Mouse (Mus musculus): ENCODE results near the gene Fam110c. TPM values are rescaled to one million over a fixed set of nuclear protein-coding genes. Genes with fewer than 3 reads are reported as not detected.
"Not testable (repeated sequence)": the region's sequence is repeated elsewhere in the genome, so short reads cannot be mapped to it uniquely, and the experiment has no call there.

Gene Fam110c
- polyA plus RNA-seq (2014; fragmentation: Nextera tagmentation; extraction: Ambion mirVana) = 0.08 and 0.17 TPM in 2 replicates

DNA sequence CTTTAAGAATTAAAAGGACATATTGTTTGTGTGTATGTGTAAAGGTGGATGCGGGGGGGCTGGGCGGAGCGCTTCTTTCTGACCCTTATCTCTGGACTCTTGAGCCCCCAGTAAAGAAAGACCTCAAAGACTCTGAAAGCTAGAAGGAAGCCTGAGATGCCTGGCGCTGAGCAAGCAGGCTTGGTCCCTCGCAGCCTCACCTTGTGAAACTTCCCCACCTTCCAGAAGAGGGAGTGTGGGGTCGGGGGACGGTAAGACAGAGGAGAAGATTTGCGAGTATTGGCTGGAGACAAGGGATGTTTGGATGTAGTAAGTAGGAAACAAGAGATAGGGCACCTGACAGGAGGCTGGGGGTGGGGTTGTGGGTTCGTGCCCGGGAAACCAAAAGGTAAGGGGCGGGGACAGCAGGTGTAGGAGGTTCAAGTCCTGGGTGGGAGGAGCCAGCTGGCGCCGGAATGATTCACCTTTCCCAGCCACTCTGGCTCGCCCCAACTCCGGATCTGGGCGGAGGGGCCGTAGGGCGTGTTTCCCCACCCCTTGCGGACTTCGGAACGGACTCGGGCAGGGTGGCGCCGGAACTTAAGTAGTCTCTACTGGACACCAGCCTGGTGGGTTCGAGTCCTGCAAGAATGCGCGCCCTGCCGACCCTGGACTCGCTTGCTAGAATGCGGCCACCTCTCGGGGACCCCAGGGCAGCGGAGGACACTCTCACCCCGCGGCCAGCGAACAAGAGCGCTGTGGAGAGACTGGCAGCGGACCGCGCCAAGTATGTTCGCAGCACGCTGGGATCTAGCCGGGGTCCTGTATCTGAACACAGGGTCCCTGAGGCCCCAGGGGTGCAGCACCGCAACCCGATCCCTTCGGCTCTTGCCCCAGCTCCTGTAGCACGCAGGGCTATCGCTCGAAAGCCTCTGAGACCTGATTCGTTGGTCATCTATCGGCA, at the start of gene Fam110c:
TSS of gene Fam110c (plus strand) at position 450 of the 943 bp plus-strand sequence.
- Histone ChIP-seq H3K4me3 (ENCODE audit: low read depth, low read length) (peak within 1 kb of the TSS; percentile 47), H3K9me3 (ENCODE audit: control insufficient read depth, low read length) (no peaks in the 10 kb centered on the region), H3K4me1 (replicated peaks; ENCODE audit: control insufficient read depth, insufficient read depth, low read length) (0 out of 2 replicates have a peak, but pooled peaks cover 2% of the 10 kb centered on the region), H3K4me2 (replicated peaks; ENCODE audit: low read depth, low read length) (peak within 1 kb of the TSS; percentile 94), H3K36me3 (ENCODE audit: control insufficient read depth, insufficient read depth, low read length) (no peaks in the 10 kb centered on the region), H3K9ac (ENCODE audit: low read depth, low read length) (peak within 1 kb of the TSS; percentile 33; the same call in 1 of the 2 replicates), H3K27ac (ENCODE audit: low read depth, low read length) (no peak within 1 kb of the TSS), H3K27me3 (ENCODE audit: control insufficient read depth, insufficient read depth, low read length) (peaks cover 23% of the 10 kb centered on the region)
- peak; percentile 54 for ATAC-seq (ENCODE audit: low FRiP score)
- DNase-seq (ENCODE audit: low spot score) = peak; percentile 62
- 1% methylated on average over 50 of the region's 50 CpGs for WGBS

DNA sequence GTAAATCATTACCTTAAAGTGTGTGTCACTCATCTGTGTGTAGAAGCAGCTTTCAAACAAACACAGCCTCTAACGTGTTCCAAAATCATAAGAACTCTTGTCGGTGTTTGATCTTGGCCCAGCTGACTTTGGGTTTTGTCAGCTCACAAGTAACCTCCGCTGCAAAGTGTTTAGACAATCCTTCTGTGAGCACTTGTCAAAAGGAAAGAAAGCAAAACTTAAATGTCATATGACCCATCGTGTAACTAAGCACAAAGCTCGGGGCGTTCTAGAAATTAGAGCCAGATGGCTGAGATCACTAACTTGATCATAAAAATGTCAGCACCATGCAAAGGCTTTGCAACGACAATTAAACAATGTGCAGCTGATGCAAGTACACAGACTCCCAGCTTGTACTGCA, 47.2 kb upstream of the Fam110c start:
- ATAC-seq (ENCODE audit: low FRiP score) (no peak), DNase-seq (ENCODE audit: low spot score) (peak; percentile 5)
- no peaks in the 10 kb centered on the region for H3K4me1 ChIP-seq (replicated peaks; ENCODE audit: control insufficient read depth, insufficient read depth, low read length)
- no peak overlapping the region for H3K4me3 ChIP-seq (ENCODE audit: low read depth, low read length)
- WGBS = 68% methylated on average over 7 of the region's 7 CpGs
- H3K9me3 ChIP-seq (ENCODE audit: control insufficient read depth, low read length) = no peaks in the 10 kb centered on the region
- H3K9ac ChIP-seq (ENCODE audit: low read depth, low read length) = no peak overlapping the region
- no peaks in the 10 kb centered on the region for H3K36me3 ChIP-seq (ENCODE audit: control insufficient read depth, insufficient read depth, low read length)
- no peak overlapping the region for H3K27ac ChIP-seq (ENCODE audit: low read depth, low read length)
- H3K27me3 ChIP-seq (ENCODE audit: control insufficient read depth, insufficient read depth, low read length) = no peaks in the 10 kb centered on the region
- H3K4me2 ChIP-seq (replicated peaks; ENCODE audit: low read depth, low read length) = no peak overlapping the region

DNA sequence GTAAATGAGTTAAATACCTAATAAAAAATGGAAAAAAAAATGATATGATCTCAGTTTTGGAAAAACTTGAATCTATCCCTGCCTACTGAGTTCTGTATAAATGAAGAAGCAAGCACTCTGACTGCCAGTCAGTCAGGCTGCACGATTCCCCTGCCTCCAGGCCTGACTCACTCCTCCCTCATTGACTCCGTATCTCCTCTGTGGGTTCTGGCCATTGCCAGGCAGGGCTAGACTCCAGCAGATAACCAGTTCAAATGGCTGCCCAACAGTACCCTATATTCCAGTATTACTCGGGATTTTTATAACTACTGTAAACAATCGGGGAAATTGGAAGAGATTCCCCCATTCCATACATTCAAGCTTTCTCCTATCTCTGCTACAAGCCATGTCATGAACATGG, 21.6 kb upstream of the Fam110c start:
- no peak for ATAC-seq (ENCODE audit: low FRiP score)
- H3K4me2 ChIP-seq (replicated peaks; ENCODE audit: low read depth, low read length) = no peak overlapping the region
- 84% methylated on average over 4 of the region's 4 CpGs for WGBS
- H3K4me3 ChIP-seq (ENCODE audit: low read depth, low read length) = no peak overlapping the region
- no peaks in the 10 kb centered on the region for H3K9me3 ChIP-seq (ENCODE audit: control insufficient read depth, low read length)
- H3K4me1 ChIP-seq (replicated peaks; ENCODE audit: control insufficient read depth, insufficient read depth, low read length) = no peaks in the 10 kb centered on the region
- H3K9ac ChIP-seq (ENCODE audit: low read depth, low read length) = no peak overlapping the region
- H3K36me3 ChIP-seq (ENCODE audit: control insufficient read depth, insufficient read depth, low read length) = no peaks in the 10 kb centered on the region
- H3K27ac ChIP-seq (ENCODE audit: low read depth, low read length) = no peak overlapping the region
- DNase-seq (ENCODE audit: low spot score) = no peak
- H3K27me3 ChIP-seq (ENCODE audit: control insufficient read depth, insufficient read depth, low read length) = no peaks in the 10 kb centered on the region

DNA sequence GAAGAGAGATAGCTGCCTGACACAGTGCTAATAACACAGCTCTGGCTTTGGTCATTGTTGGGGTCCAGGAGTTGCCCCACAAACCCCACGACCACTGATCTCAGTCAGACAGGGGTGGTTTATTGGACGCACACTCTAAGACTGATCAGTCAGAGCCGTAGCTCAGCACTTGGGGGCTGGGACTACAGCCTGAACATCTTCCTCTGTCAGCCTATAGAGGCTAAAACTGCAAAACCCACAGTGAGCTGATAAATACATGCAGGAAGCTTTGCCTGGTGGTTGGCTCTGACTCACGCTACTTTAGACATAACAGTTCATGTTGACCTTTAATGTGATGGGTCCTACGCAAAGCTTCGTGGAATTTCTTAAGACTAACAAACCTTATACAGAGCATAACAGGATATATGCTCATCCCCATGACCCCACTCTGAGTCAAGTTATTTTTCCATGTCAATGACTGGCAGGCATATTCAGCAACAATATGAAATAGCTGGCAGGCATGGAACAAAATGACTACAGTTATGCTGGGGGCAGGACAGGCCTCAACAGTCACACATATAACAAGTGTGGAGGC, 17.3 kb upstream of the Fam110c start:
- H3K27ac ChIP-seq (ENCODE audit: low read depth, low read length) = no peak overlapping the region
- no peaks in the 10 kb centered on the region for H3K4me1 ChIP-seq (replicated peaks; ENCODE audit: control insufficient read depth, insufficient read depth, low read length)
- H3K27me3 ChIP-seq (ENCODE audit: control insufficient read depth, insufficient read depth, low read length) = no peaks in the 10 kb centered on the region
- DNase-seq (ENCODE audit: low spot score) (no peak), ATAC-seq (ENCODE audit: low FRiP score) (no peak)
- WGBS = 84% methylated on average over 6 of the region's 6 CpGs
- no peak overlapping the region for H3K4me2 ChIP-seq (replicated peaks; ENCODE audit: low read depth, low read length)
- H3K9ac ChIP-seq (ENCODE audit: low read depth, low read length) = no peak overlapping the region
- H3K9me3 ChIP-seq (ENCODE audit: control insufficient read depth, low read length) = no peaks in the 10 kb centered on the region
- H3K36me3 ChIP-seq (ENCODE audit: control insufficient read depth, insufficient read depth, low read length) = no peaks in the 10 kb centered on the region
- H3K4me3 ChIP-seq (ENCODE audit: low read depth, low read length) = no peak overlapping the region

DNA sequence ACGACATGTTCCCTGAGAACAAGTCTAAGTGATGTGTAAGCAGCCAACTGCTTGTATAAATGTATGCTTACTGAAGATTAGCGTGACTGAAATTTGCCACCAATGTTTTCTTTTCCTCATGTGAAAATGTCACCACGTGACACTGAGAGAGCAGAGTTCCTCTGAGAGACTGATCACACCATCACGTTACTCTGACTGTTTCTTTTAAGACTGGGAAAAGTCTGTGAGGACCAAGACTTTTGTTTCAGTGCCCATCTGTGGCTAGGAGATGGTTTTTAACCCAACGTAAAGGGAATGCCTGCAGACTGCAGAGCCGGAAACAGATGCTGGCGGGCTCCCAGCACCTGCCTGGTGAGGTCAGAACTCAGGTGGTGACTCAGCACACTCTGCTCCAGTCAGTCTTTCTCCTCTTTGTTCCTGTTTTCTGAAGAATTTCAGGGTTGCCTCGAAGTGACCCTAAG, 14.2 kb upstream of the Fam110c start:
- Histone ChIP-seq H3K27me3 (ENCODE audit: control insufficient read depth, insufficient read depth, low read length) (no peaks in the 10 kb centered on the region), H3K4me3 (ENCODE audit: low read depth, low read length) (no peak overlapping the region), H3K27ac (ENCODE audit: low read depth, low read length) (no peak overlapping the region), H3K4me1 (replicated peaks; ENCODE audit: control insufficient read depth, insufficient read depth, low read length) (no peaks in the 10 kb centered on the region), H3K9ac (ENCODE audit: low read depth, low read length) (no peak overlapping the region), H3K36me3 (ENCODE audit: control insufficient read depth, insufficient read depth, low read length) (no peaks in the 10 kb centered on the region), H3K4me2 (replicated peaks; ENCODE audit: low read depth, low read length) (no peak overlapping the region), H3K9me3 (ENCODE audit: control insufficient read depth, low read length) (no peaks in the 10 kb centered on the region)
- WGBS = 62% methylated on average over 8 of the region's 8 CpGs
- ATAC-seq (ENCODE audit: low FRiP score) (no peak), DNase-seq (ENCODE audit: low spot score) (no peak)

DNA sequence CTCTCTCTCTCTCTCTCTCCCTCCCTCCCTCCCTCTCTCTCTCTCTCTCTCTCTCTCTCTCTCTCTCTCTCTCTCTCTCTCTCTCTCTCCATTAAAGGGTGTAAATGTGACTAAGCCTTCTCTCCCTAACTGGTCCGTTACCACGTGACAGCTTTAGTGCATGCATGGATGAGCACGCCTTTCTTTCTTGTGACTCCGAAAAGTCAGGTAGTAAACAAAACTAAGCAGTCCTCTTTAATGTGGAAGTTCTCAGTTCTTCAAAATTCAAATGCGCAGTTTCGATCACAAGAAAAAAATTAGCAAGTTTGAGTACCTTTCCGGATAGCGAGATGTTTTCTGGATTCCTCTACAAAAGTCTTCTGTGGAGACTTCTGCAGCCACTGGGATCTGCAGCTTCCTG, 13.4 kb upstream of the Fam110c start:
- H3K9me3 ChIP-seq (ENCODE audit: control insufficient read depth, low read length) = no peaks in the 10 kb centered on the region
- ATAC-seq (ENCODE audit: low FRiP score) = no peak
- no peak overlapping the region for H3K27ac ChIP-seq (ENCODE audit: low read depth, low read length)
- WGBS = 56% methylated on average over 8 of the region's 8 CpGs
- H3K9ac ChIP-seq (ENCODE audit: low read depth, low read length) = no peak overlapping the region
- no peak overlapping the region for H3K4me3 ChIP-seq (ENCODE audit: low read depth, low read length)
- H3K36me3 ChIP-seq (ENCODE audit: control insufficient read depth, insufficient read depth, low read length) = no peaks in the 10 kb centered on the region
- H3K4me2 ChIP-seq (replicated peaks; ENCODE audit: low read depth, low read length) = no peak overlapping the region
- H3K27me3 ChIP-seq (ENCODE audit: control insufficient read depth, insufficient read depth, low read length) = no peaks in the 10 kb centered on the region
- no peak for DNase-seq (ENCODE audit: low spot score)
- no peaks in the 10 kb centered on the region for H3K4me1 ChIP-seq (replicated peaks; ENCODE audit: control insufficient read depth, insufficient read depth, low read length)

DNA sequence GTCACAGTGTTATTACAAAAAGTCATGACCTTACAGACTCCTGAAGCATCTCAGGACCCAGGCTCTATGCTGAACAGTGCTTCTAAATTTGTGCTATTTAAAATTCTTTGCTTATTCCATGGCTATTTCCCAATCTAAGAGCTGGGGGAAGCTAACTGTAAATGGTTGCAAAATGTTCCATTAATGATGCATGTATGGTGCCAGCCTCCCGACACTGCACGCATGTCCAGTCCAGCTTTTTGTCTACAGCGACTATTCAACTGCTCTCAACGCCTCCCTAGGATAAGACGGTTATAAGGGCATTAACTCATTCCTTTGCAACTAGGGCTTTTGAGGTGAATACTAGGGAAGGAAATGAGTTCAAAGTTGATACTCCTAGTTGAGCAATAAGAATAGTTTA, 2.4 kb upstream of the Fam110c start:
- DNase-seq (ENCODE audit: low spot score) (no peak), ATAC-seq (ENCODE audit: low FRiP score) (no peak)
- Histone ChIP-seq H3K9ac (ENCODE audit: low read depth, low read length) (no peak overlapping the region), H3K4me3 (ENCODE audit: low read depth, low read length) (no peak overlapping the region), H3K9me3 (ENCODE audit: control insufficient read depth, low read length) (no peaks in the 10 kb centered on the region), H3K27me3 (ENCODE audit: control insufficient read depth, insufficient read depth, low read length) (peaks cover 23% of the 10 kb centered on the region), H3K27ac (ENCODE audit: low read depth, low read length) (no peak overlapping the region), H3K4me1 (replicated peaks; ENCODE audit: control insufficient read depth, insufficient read depth, low read length) (0 out of 2 replicates have a peak, but pooled peaks cover 2% of the 10 kb centered on the region), H3K4me2 (replicated peaks; ENCODE audit: low read depth, low read length) (no peak overlapping the region), H3K36me3 (ENCODE audit: control insufficient read depth, insufficient read depth, low read length) (no peaks in the 10 kb centered on the region)
- 88% methylated on average over 5 of the region's 5 CpGs for WGBS

DNA sequence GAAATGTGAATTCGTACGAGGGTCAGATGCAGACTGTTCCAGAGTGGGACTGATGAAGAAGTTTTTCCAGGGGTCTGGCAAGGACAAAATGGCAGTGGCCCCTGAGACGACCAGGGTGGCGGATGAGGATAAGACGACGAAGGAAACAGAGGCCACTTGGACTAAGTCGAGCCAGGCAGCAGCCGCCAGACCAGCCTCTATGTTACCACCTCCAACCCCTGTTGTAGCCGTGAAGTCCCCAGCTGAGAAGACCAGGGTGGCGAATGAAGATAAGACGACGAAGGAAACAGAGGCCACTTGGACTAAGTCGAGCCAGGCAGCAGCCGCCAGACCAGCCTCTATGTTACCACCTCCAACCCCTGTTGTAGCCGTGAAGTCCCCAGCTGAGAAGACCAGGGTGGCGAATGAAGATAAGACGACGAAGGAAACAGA, 710 bp downstream of the Fam110c start:
- Histone ChIP-seq H3K9ac (ENCODE audit: low read depth, low read length) (peak overlapping the region; percentile 33; the same call in 1 of the 2 replicates), H3K4me2 (replicated peaks; ENCODE audit: low read depth, low read length) (peak overlapping the region; percentile 94), H3K27me3 (ENCODE audit: control insufficient read depth, insufficient read depth, low read length) (peaks cover 23% of the 10 kb centered on the region), H3K4me3 (ENCODE audit: low read depth, low read length) (peak overlapping the region; percentile 47)
- H3K27ac ChIP-seq (ENCODE audit: low read depth, low read length); H3K4me1 ChIP-seq (replicated peaks; ENCODE audit: control insufficient read depth, insufficient read depth, low read length); H3K9me3 ChIP-seq (ENCODE audit: control insufficient read depth, low read length); DNase-seq (ENCODE audit: low spot score); H3K36me3 ChIP-seq (ENCODE audit: control insufficient read depth, insufficient read depth, low read length): not testable (repeated sequence)
- peak; percentile 47; the same call in 1 of the 2 replicates for ATAC-seq (ENCODE audit: low FRiP score)
- WGBS = 2% methylated on average over 16 of the region's 18 CpGs
